Mouse (Mus musculus) monocyte, adult 5-6 weeks (primary cell): ENCODE measurements around the gene P2ry12. TPM values are rescaled to one million over a fixed set of nuclear protein-coding genes. Genes with fewer than 3 reads are reported as not detected.

Experiments used
- ATAC-seq: fragments of 153-309, 156-312 bp; replicated peaks from 2 replicates; pipeline ENCODE4 v1.8.0; 2017; ENCODE audit warnings: mild to moderate bottlenecking; ENCODE audit not compliant: low TSS enrichment, insufficient number of reproducible peaks, severe bottlenecking, poor library complexity, low FRiP score
- total RNA-seq: library from RNA; stranded (forward); fragments of 200-1000, 200-491, 200-594 nt; gene quantifications from 3 replicates; pipeline ENCODE4 v1.2.3, GENCODE M21; 2017

Gene P2ry12
- total RNA-seq, 1 experiment from 2014 or later: 1.3 TPM

- ATAC-seq: no peak
Measured at GRCm38 (mm10) chr3:59248031-59248430, 14.6 kb downstream of the P2ry12 start.

DNA sequence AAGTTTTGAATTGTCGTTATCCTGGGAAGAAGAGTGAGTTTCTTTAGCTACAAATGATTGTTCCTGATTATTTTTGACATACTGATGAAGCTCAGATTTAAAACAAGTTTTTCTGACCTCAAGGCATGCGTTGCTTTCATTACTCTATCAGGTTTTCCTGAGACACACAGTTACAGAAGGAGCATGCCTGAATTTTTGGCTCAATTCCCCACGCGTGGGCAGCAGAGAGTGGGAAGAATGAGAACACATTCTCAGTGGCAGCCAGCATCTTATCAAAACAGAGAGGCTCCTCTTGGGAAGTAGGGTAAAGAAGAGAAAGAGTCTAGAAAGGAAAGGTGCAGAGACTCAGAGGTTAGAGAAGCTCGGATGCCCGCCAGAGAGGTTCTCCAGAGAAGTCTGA lies 19.3 kb downstream of the P2ry12 start:
- ATAC-seq: no peak

- ATAC-seq: 0 out of 2 replicates have a peak, but pooled peaks have one; percentile 40
Measured at GRCm38 (mm10) chr3:59234878-59235277, 27.8 kb downstream of the P2ry12 start.

DNA sequence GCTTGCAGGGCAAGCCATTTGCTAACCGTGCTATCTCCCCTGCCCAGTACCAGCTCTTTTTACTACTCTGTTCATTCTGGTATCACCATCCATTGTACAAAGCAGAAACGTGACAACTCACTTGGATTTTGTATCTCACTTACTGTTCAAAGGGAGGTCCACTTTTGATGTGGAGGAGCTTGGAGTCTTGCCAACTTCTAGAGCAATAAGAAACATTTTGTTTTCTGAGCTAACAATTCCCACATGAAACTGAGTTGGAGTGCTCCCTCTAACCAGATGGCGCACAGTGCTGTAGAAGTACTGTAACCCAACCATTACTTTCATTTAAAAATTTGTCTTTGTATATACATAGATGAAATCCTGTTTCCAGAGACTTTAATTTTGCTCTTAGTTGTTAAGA lies 31.8 kb downstream of the P2ry12 start:
- ATAC-seq: no peak

DNA sequence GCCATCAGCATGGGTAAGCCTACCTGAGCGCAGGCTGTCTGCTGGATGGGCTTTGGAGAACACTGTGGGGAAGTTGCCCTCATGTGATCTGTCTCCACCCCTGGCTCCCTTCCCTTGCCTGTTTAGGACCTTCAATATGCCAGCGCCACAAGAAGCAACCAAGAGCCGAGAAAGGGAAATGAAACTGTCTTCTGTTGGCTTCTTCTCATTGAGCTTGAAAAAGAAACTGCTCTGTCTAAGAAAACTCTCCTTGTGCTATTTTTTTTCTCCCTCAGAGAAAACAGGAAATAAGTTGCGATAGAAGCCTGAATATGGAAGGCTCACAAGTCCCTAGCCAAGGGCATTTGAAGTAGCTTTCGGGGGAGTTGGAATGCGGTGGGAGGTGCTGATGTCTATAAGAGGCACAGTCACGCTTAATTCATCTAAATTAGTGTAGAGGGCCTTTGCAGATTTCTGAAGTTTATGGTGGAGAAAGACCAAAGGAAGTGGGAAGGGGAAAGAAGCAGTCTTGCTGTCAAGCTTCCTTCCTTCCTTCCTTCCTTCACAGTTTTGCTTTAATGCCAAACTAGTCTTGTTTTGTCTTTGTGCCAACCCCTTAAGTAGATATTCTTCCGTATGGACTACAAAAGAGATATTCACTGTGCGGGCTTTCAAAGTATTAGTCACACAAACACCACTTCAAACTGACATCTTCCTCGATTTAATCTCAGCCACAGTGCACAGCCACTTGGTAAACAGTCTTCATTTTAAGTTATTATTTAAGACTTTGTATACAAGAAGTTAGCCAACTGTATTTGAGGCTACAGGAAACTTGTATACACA lies 33.7 kb downstream of the P2ry12 start:
- ATAC-seq: peak; percentile 86

- no peak for ATAC-seq
Measured at GRCm38 (mm10) chr3:59227696-59228095, 35.0 kb downstream of the P2ry12 start.

GRCm38 (mm10) chr3:59225411-59225810 lies 37.3 kb downstream of the P2ry12 start:
- no peak for ATAC-seq

- no peak for ATAC-seq
Measured at GRCm38 (mm10) chr3:59222303-59222702, 40.4 kb downstream of the P2ry12 start.

- ATAC-seq: no peak
Measured at GRCm38 (mm10) chr3:59219326-59219725, 43.3 kb downstream of the P2ry12 start.

- no peak for ATAC-seq
Measured at GRCm38 (mm10) chr3:59217211-59217610, 45.5 kb downstream of the P2ry12 start.

DNA sequence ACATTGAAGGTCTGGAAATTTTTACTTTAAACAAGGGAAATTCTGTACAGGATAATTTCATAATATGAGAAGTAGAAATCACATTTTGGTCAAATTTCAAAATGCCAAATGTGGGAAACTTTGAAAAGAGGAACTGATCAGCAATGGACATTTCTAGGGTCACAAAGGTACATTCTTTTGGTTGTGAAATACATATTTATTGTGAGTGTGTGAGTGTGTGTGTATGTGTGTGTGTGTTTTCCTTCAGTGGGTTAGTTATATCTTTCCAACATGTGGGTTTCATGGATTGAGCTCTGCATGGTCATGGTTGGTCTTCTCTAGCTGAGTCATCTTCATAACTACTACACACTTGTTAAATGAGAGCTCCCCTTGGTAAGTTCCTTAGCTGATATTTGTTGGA lies 50.3 kb downstream of the P2ry12 start:
- 0 out of 2 replicates have a peak, but pooled peaks have one; percentile 34 for ATAC-seq

GRCm38 (mm10) chr3:59211784-59212183 lies 50.9 kb downstream of the P2ry12 start:
- ATAC-seq: peak; percentile 78

DNA sequence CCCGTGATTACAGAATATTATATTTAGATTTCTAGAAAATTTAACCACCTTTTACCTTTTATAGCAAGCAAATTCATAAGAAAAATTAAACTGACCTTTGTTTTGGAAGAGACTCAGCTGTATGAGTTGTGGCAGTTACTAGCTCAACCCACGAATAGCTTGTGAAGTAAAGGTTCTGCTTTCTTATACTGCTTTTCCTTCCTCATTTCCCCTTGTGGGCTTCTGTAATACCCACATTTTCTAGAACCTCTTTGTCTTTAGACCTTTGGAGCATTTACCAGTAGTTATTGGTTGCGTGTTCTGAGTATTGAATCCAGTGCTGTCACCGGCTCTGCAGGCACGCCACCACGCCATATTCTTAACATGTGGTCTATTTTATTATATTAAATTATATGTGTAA lies 51.9 kb downstream of the P2ry12 start, which contains the start of gene P2ry13:
P2ry13 (minus strand) TSS at position 156 of the 400 bp plus-strand sequence.
- 0 out of 2 replicates have a peak, but pooled peaks have one; percentile 29 for ATAC-seq

GRCm38 (mm10) chr3:59210089-59210488 lies 52.6 kb downstream of the P2ry12 start:
- no peak for ATAC-seq

GRCm38 (mm10) chr3:59208650-59209548 lies 53.8 kb downstream of the P2ry12 start:
- no peak for ATAC-seq

- ATAC-seq: no peak
Measured at GRCm38 (mm10) chr3:59205941-59206340, 56.7 kb downstream of the P2ry12 start.

- peak; percentile 45; the same call in 1 of the 2 replicates for ATAC-seq
Measured at GRCm38 (mm10) chr3:59204719-59205503, 57.8 kb downstream of the P2ry12 start.

DNA sequence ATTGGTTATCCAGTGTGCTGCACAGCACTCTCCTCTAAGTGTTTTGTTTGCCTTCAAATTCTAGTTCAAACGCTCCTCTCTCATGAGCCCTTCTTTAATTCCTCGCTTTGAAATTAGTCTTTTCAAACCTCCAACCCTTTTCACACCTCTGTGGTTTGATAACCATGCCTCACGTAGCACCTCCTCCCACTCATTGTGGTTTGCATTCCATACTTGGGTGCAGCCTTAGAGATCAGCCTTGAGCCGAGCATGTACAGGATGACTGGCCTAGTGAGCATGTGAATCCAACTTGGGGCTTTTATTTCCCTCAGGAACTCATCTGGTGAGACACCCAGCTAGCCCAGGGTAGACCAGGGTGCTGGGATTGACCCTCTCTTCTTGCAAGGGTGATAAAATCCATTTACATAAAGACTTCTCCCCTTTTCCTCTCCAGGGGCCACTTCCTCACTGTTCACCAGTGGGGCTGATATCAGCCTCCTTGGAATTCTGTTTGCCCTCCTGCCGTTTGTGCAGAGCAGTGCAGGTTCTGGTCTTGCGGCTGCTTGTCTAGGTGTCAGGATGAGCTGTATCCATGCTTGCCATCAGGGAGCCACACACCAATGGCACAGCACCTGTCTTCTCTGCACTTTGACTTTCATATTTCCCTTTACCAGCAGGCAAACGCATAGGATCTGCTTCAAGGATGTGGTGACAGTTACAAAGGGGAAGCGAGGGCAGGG lies 58.7 kb downstream of the P2ry12 start:
- no peak for ATAC-seq
